Mouse (Mus musculus) midbrain, embryonic 10.5 days (tissue): Measurements from ENCODE around the gene Olfr694. TPM values are rescaled to one million over a fixed set of nuclear protein-coding genes. Genes with fewer than 3 reads are reported as not detected.
"Not testable (repeated sequence)": the region's sequence is repeated elsewhere in the genome, so short reads cannot be mapped to it uniquely, and the experiment has no call there.

ENCODE experiments used
- DNase-seq: peaks from one replicate; pipeline ENCODE4 v3.0.0-alpha.2; 2017; ENCODE audit warnings: low spot score
- H3K27ac ChIP-seq: fragments of 300-500 bp; sonication (generic); replicated peaks from 2 replicates; pipeline ENCODE4 v1.5.1; 2016; ENCODE audit warnings: mild to moderate bottlenecking
- H3K27me3 ChIP-seq: fragments of 300-500 bp; sonication (generic); 2 replicates; pipeline ENCODE4 v1.6.1; 2016; ENCODE audit warnings: low read depth, mild to moderate bottlenecking; ENCODE audit not compliant: poor library complexity, severe bottlenecking
- H3K36me3 ChIP-seq: fragments of 300-500 bp; sonication (generic); 2 replicates; pipeline ENCODE4 v1.6.1; 2016; ENCODE audit warnings: mild to moderate bottlenecking, moderate library complexity
- H3K4me1 ChIP-seq: fragments of 300-500 bp; sonication (generic); 2 replicates; pipeline ENCODE4 v1.6.1; 2016
- H3K4me3 ChIP-seq: fragments of 300-500 bp; sonication (generic); 2 replicates; pipeline ENCODE4 v1.5.1; 2016; ENCODE audit warnings: mild to moderate bottlenecking, moderate library complexity
- H3K9me3 ChIP-seq: fragments of 300-500 bp; sonication (generic); replicated peaks from 2 replicates; pipeline ENCODE4 v1.6.1; 2016; ENCODE audit warnings: mild to moderate bottlenecking
- WGBS: fragments of 180-500 bp; shearing (Covaris S2); methylation state at CpG from one replicate; pipeline ENCODE4 v1.1.7; 2016; 5-methylcytosine and 5-hydroxymethylcytosine counted together
- polyA plus RNA-seq: library from polyadenylated mRNA; unstranded; fragments of >200 nt; fragmentation: Nextera tagmentation; extraction: Ambion mirVana; gene quantifications from 2 replicates; pipeline ENCODE4 v1.2.1, GENCODE M21; 2016

The Olfr694 gene
- polyA plus RNA-seq, result not detected in 2 replicates

GRCm38 (mm10) chr7:106691714-106692113 lies at the start of gene Olfr694:
Olfr694 (minus strand) TSS chr7:106691814.
- H3K4me1 ChIP-seq, result no peaks in the 10 kb centered on the region
- no peaks in the 10 kb centered on the region for H3K9me3 ChIP-seq
- 90% methylated on average over 1 of the region's 1 CpGs for WGBS
- no peaks in the 10 kb centered on the region for H3K27me3 ChIP-seq
- no peak within 1 kb of the TSS for H3K4me3 ChIP-seq
- DNase-seq, result no peak
- no peak within 1 kb of the TSS for H3K27ac ChIP-seq
- H3K36me3 ChIP-seq, result no peaks in the 10 kb centered on the region

- Histone ChIP-seq H3K9me3 (no peaks in the 10 kb centered on the region), H3K4me1 (no peaks in the 10 kb centered on the region), H3K27me3 (no peaks in the 10 kb centered on the region), H3K36me3 (no peaks in the 10 kb centered on the region), H3K27ac (no peak overlapping the region), H3K4me3 (no peak overlapping the region)
- no peak for DNase-seq
Observed at GRCm38 (mm10) chr7:106737028-106737427, 45.4 kb upstream of the Olfr694 start.

DNA sequence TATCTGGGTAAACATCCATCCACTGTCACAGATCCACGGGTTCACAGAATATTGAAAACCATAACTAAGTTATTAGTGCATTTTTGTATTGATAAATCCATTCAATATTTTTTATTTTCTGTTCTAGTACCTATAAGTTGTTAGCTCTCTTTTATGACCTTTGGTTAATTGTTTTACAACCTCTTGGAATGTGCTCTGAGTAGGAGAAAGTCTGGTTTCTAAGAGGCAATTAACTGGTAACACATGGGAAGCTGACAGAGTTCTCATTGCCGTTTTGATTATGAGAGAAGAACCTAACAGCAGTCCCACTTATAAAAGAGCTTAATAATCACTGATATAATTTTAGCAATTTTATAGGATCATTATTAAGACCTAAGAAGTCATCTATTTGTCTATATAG lies 42.1 kb upstream of the Olfr694 start:
- Histone ChIP-seq H3K4me1 (no peaks in the 10 kb centered on the region), H3K27me3 (no peaks in the 10 kb centered on the region), H3K36me3 (no peaks in the 10 kb centered on the region), H3K9me3 (no peaks in the 10 kb centered on the region), H3K4me3 (no peak overlapping the region), H3K27ac (no peak overlapping the region)
- 89% methylated on average over 2 of the region's 2 CpGs for WGBS
- DNase-seq, result no peak

DNA sequence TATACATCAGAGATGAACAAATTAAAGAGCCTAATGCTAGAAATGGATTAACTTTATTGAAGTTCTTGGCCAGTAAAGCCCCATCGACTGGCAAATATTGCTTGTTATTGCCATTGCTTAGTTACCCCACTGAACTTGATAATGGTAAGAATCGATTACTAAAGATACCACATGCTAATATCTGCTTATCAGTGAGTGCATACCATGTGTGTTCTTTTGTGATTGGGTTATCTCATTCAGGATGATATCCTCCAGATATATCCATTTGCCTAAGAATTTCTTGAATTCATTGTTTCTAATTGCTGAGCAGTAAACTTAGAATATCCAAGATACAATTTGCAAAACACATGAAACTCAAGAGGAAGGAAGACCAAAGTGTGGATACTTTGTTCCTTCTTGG lies 34.0 kb upstream of the Olfr694 start:
- H3K4me3 ChIP-seq, DNase-seq, H3K27ac ChIP-seq, H3K27me3 ChIP-seq, H3K36me3 ChIP-seq, H3K9me3 ChIP-seq, H3K4me1 ChIP-seq: not testable (repeated sequence)
- 86% methylated on average over 2 of the region's 2 CpGs for WGBS

GRCm38 (mm10) chr7:106716296-106716695 lies 24.7 kb upstream of the Olfr694 start, which contains the start of gene Olfr695:
Olfr695 (minus strand) TSS chr7:106716396.
- Histone ChIP-seq H3K4me3 (no peak within 1 kb of the TSS), H3K4me1 (no peaks in the 10 kb centered on the region), H3K27me3 (no peaks in the 10 kb centered on the region), H3K36me3 (no peaks in the 10 kb centered on the region), H3K27ac (no peak within 1 kb of the TSS), H3K9me3 (no peaks in the 10 kb centered on the region)
- no peak for DNase-seq

- Histone ChIP-seq H3K27ac (no peak overlapping the region), H3K36me3 (no peaks in the 10 kb centered on the region), H3K9me3 (no peaks in the 10 kb centered on the region), H3K4me3 (no peak overlapping the region), H3K27me3 (no peaks in the 10 kb centered on the region), H3K4me1 (no peaks in the 10 kb centered on the region)
- WGBS, result 95% methylated on average over 6 of the region's 6 CpGs
- no peak for DNase-seq
Observed at GRCm38 (mm10) chr7:106711463-106711862, 19.8 kb upstream of the Olfr694 start.

DNA sequence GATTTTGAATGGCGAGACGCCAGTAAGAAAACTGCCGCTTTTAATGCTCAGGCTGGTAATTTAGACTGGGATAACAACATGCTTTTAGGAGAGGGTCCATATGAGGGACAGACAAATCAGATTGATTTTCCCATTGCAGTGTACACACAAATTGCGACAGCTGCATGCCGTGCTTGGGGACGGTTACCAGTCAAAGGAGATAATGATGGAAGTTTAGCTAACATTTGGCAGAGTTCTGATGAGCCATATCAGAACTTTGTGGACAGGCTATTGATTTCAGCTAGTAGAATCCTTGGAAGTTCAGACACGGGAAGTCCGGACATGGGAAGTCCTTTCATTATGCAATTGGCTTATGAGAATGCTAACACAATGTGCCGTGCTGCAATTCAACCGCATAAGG lies 16.1 kb upstream of the Olfr694 start:
- not testable (repeated sequence) for H3K9me3 ChIP-seq, H3K27me3 ChIP-seq, H3K4me3 ChIP-seq, H3K4me1 ChIP-seq, DNase-seq, H3K36me3 ChIP-seq, H3K27ac ChIP-seq
- WGBS, result 89% methylated on average over 10 of the region's 10 CpGs

DNA sequence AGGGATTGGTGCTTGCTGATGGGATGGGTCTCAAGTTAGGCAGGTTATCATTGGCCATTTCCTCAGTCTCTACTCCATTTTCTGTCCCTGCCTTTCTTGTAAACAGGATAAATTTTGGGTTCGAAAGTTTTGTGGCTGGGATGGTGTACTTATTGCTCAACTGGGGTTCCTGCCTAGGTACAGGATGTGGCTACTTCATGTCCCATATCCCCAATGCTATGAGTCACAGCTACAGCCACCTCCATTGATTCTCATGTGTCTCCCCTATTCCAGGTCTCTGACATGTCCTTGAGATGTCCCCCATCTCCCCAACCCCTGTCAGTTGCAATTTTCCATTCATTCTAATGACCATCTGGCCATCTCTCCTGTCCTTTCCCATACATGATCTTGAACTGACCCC lies 5.3 kb upstream of the Olfr694 start:
- Histone ChIP-seq H3K27ac (no peak overlapping the region), H3K27me3 (no peaks in the 10 kb centered on the region), H3K9me3 (peaks cover 7% of the 10 kb centered on the region), H3K4me3 (no peak overlapping the region), H3K36me3 (no peaks in the 10 kb centered on the region), H3K4me1 (no peaks in the 10 kb centered on the region)
- DNase-seq, result no peak
- WGBS, result 90% methylated on average over 1 of the region's 1 CpGs

- Histone ChIP-seq H3K9me3 (no peaks in the 10 kb centered on the region), H3K4me1 (no peaks in the 10 kb centered on the region), H3K36me3 (no peaks in the 10 kb centered on the region), H3K27ac (no peak overlapping the region), H3K27me3 (no peaks in the 10 kb centered on the region), H3K4me3 (no peak overlapping the region)
- WGBS, result 88% methylated on average over 3 of the region's 3 CpGs
- no peak for DNase-seq
Observed at GRCm38 (mm10) chr7:106692976-106693375, 1.4 kb upstream of the Olfr694 start.

DNA sequence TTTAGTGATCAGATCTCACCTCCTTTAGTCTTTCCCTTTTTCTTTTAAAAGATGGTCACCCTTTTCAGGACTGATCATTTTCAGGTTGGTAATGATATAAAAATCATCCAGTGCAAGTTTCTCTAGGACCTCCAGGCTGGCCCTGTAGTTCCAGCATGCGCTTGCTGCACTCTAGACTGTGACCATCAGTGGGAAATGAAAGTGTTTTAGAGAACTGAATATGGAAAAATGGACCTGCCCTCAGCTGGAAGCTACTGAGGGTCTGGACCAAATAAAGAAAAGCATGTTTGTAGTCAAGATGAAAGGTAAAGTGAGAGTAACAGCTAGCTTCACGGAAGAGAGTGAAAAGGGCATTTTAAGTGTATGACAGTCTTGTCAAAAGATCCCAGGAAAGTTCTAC lies 6.2 kb downstream of the Olfr694 start:
- Histone ChIP-seq H3K4me3 (no peak overlapping the region), H3K27ac (no peak overlapping the region), H3K4me1 (no peaks in the 10 kb centered on the region), H3K9me3 (no peaks in the 10 kb centered on the region), H3K36me3 (no peaks in the 10 kb centered on the region), H3K27me3 (no peaks in the 10 kb centered on the region)
- no peak for DNase-seq
- 84% methylated on average over 2 of the region's 2 CpGs for WGBS

DNA sequence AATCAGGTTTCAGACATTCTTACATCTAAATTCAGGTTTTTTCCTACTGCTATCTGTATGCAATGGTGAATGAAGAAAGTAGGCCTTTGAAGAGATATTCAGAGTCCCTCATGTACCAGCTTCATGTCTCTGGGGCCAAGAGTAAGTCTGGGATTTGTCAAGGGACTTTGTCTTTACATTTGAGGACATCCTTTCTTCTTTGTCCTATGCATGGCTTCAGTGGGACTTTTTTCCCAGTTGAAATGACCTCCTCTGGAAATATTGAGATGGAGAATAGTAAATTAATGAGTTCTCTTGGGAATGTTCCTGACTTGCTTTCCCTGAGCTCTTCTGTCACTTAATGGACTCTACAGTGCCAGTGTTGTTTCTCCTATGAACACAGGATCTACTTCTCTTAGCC lies 11.1 kb downstream of the Olfr694 start, which contains the start of gene Olfr693:
Olfr693 (minus strand) TSS at position 101 of the 400 bp plus-strand sequence.
- Histone ChIP-seq H3K4me3 (no peak within 1 kb of the TSS), H3K4me1 (no peaks in the 10 kb centered on the region), H3K36me3 (no peaks in the 10 kb centered on the region), H3K9me3 (no peaks in the 10 kb centered on the region), H3K27ac (no peak within 1 kb of the TSS), H3K27me3 (no peaks in the 10 kb centered on the region)
- DNase-seq, result no peak

- peaks cover 3% of the 10 kb centered on the region; the same call in 1 of the 2 replicates for H3K9me3 ChIP-seq
- H3K36me3 ChIP-seq, result no peaks in the 10 kb centered on the region
- H3K4me3 ChIP-seq, result no peak overlapping the region
- DNase-seq, result no peak
- H3K27me3 ChIP-seq, result no peaks in the 10 kb centered on the region
- H3K4me1 ChIP-seq, result no peaks in the 10 kb centered on the region
- H3K27ac ChIP-seq, result no peak overlapping the region
Observed at GRCm38 (mm10) chr7:106652344-106652652, 39.3 kb downstream of the Olfr694 start.

DNA sequence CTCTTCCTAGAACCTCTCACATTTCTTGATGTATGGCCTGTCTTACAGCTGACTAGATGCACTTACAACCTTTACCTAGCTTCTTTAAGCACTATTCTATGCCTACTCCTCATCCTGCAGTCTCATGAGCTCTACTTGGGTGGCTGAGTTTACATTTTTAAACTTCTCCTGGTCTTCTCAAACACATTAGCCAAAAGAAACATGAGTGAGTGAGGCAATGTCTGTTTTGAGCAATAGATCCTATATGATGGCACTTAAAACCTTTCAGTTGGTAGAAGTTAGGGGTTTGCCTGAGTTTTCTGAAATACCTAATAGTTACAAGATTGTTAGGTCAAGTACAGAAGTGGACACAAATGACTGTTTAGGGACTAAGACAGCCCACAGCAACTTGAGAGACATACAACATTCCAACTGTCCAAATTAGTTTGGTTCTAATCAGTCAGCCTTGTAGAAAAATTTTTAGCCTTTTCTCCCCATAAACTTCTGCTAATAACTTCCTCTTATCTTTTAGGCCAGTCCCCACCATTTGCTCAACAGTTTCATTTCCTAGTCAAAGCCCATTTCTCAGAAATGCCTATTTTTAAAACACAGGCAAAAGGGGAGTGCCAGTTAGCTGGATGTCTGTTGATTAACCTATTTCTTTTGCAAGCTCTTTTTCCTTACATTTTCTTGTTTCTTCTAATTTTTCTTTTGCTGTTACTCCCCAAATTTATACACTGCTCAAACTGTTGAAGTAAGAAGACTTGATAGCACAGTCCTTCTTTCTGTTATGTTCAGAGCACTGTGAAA lies 39.9 kb downstream of the Olfr694 start:
- DNase-seq, result no peak
- no peaks in the 10 kb centered on the region for H3K27me3 ChIP-seq
- H3K4me1 ChIP-seq, result no peaks in the 10 kb centered on the region
- peaks cover 2% of the 10 kb centered on the region; the same call in 1 of the 2 replicates for H3K9me3 ChIP-seq
- H3K36me3 ChIP-seq, result no peaks in the 10 kb centered on the region
- no peak overlapping the region for H3K27ac ChIP-seq
- H3K4me3 ChIP-seq, result no peak overlapping the region

GRCm38 (mm10) chr7:106649774-106650173 lies 41.8 kb downstream of the Olfr694 start:
- H3K4me3 ChIP-seq, result no peak overlapping the region
- WGBS, result 81% methylated on average over 1 of the region's 1 CpGs
- no peaks in the 10 kb centered on the region for H3K27me3 ChIP-seq
- H3K27ac ChIP-seq, result no peak overlapping the region
- no peaks in the 10 kb centered on the region for H3K9me3 ChIP-seq
- H3K36me3 ChIP-seq, result no peaks in the 10 kb centered on the region
- no peak for DNase-seq
- no peaks in the 10 kb centered on the region for H3K4me1 ChIP-seq
